Mouse (Mus musculus) kidney, embryonic 15.5 days (tissue): ENCODE data around the gene C2cd4c. TPM values are rescaled to one million over a fixed set of nuclear protein-coding genes. Genes with fewer than 3 reads are reported as not detected.

Experiments
- ATAC-seq: fragments of 200-750 bp; cut with Nextera tagmentation; replicated peaks from 2 replicates; pipeline ENCODE4 v1.8.0; 2017; ENCODE audit warnings: moderate TSS enrichment; ENCODE audit not compliant: low FRiP score
- H3K27ac ChIP-seq: fragments of 300-500 bp; sonication (generic); 2 replicates; pipeline ENCODE4 v1.5.1; 2015; ENCODE audit warnings: mild to moderate bottlenecking, inconsistent platforms
- H3K27me3 ChIP-seq: fragments of 300-500 bp; sonication (generic); 2 replicates; pipeline ENCODE4 v1.6.1; 2015; ENCODE audit warnings: inconsistent platforms
- H3K36me3 ChIP-seq: fragments of 300-500 bp; sonication (generic); 2 replicates; pipeline ENCODE4 v1.6.1; 2015; ENCODE audit warnings: inconsistent platforms
- H3K4me1 ChIP-seq: fragments of 300-500 bp; sonication (generic); 2 replicates; pipeline ENCODE4 v1.6.1; 2015; ENCODE audit warnings: inconsistent platforms
- H3K4me2 ChIP-seq: fragments of 300-500 bp; sonication (generic); 2 replicates; pipeline ENCODE4 v1.6.1; 2015; ENCODE audit warnings: moderate library complexity, mild to moderate bottlenecking, inconsistent platforms
- H3K4me3 ChIP-seq: fragments of 300-500 bp; sonication (generic); replicated peaks from 2 replicates; pipeline ENCODE4 v1.5.1; 2015; ENCODE audit warnings: mild to moderate bottlenecking, inconsistent platforms
- H3K9ac ChIP-seq: fragments of 300-500 bp; sonication (generic); 2 replicates; pipeline ENCODE4 v1.6.1; 2015; ENCODE audit warnings: mild to moderate bottlenecking, inconsistent platforms
- H3K9me3 ChIP-seq: fragments of 300-500 bp; sonication (generic); replicated peaks from 2 replicates; pipeline ENCODE4 v1.6.1; 2016; ENCODE audit warnings: inconsistent platforms
- WGBS: fragments of 180-500 bp; shearing (Covaris S2); methylation state at CpG from one replicate; pipeline ENCODE4 v1.1.7; 2015; ENCODE audit warnings: mixed read lengths; 5-methylcytosine and 5-hydroxymethylcytosine counted together
- polyA plus RNA-seq: library from polyadenylated mRNA; unstranded; fragments of >200 nt; fragmentation: Nextera tagmentation; extraction: Ambion mirVana; gene quantifications from 2 replicates; pipeline ENCODE4 v1.2.1, GENCODE M21; 2015

C2cd4c gene
- polyA plus RNA-seq, 1 experiment from 2014 or later = not detected

DNA sequence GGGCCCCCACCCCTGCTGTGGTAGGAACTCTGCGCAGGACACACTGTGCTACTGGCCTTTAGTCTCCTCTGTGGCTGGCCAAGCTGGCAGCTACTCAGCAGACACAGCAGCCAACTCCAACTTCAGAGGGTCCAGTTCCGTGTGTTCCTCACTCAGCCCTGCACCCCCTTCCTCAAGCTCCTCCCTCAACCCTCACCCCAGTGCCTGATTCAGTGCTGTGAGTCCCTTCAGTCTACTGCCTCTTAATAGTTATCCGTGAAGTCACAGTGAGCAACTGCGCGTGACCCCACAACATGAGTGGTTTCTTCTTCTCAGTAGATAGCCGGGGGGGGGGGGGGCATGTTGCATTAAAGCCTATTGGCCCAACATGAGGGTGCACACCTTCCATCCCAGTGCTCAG is 40.2 kb downstream of the C2cd4c start:
- WGBS = 81% methylated on average over 6 of the region's 6 CpGs
- no peaks in the 10 kb centered on the region for H3K9me3 ChIP-seq
- 0 out of 2 replicates have a peak, but pooled peaks cover 5% of the 10 kb centered on the region for H3K27me3 ChIP-seq
- no peak overlapping the region for H3K4me3 ChIP-seq
- H3K9ac ChIP-seq = no peak overlapping the region
- ATAC-seq = no peak
- no peak overlapping the region for H3K4me2 ChIP-seq
- H3K36me3 ChIP-seq = no peaks in the 10 kb centered on the region
- no peak overlapping the region for H3K27ac ChIP-seq
- no peaks in the 10 kb centered on the region; the same call in 1 of the 2 replicates for H3K4me1 ChIP-seq

GRCm38 (mm10) chr10:79571314-79571713 is 42.5 kb downstream of the C2cd4c start:
- no peak for ATAC-seq
- Histone ChIP-seq H3K4me1 (no peaks in the 10 kb centered on the region; the same call in 1 of the 2 replicates), H3K27ac (no peak overlapping the region), H3K9me3 (no peaks in the 10 kb centered on the region), H3K9ac (no peak overlapping the region), H3K36me3 (no peaks in the 10 kb centered on the region), H3K4me3 (no peak overlapping the region), H3K27me3 (no peaks in the 10 kb centered on the region), H3K4me2 (no peak overlapping the region)
- 95% methylated on average over 2 of the region's 2 CpGs for WGBS

- H3K4me3 ChIP-seq = no peak overlapping the region
- WGBS = 89% methylated on average over 5 of the region's 5 CpGs
- no peaks in the 10 kb centered on the region for H3K4me1 ChIP-seq
- no peak for ATAC-seq
- H3K36me3 ChIP-seq = no peaks in the 10 kb centered on the region
- H3K9me3 ChIP-seq = 0 out of 2 replicates have a peak, but pooled peaks cover 4% of the 10 kb centered on the region
- no peak overlapping the region for H3K27ac ChIP-seq
- no peaks in the 10 kb centered on the region for H3K27me3 ChIP-seq
- H3K9ac ChIP-seq = no peak overlapping the region
- H3K4me2 ChIP-seq = no peak overlapping the region
These were observed 43.9 kb downstream of the C2cd4c start for GRCm38 (mm10) chr10:79569921-79570320.

GRCm38 (mm10) chr10:79559716-79560115 is 54.1 kb downstream of the C2cd4c start:
- peaks cover 6% of the 10 kb centered on the region; the same call in 1 of the 2 replicates for H3K4me1 ChIP-seq
- no peak overlapping the region for H3K27ac ChIP-seq
- whole genome bisulfite sequencing = 93% methylated on average over 2 of the region's 2 CpGs
- no peaks in the 10 kb centered on the region for H3K36me3 ChIP-seq
- ATAC-seq = no peak
- H3K4me2 ChIP-seq = no peak overlapping the region
- H3K4me3 ChIP-seq = no peak overlapping the region
- peaks cover 4% of the 10 kb centered on the region; the same call in 1 of the 2 replicates for H3K9me3 ChIP-seq
- H3K27me3 ChIP-seq = no peaks in the 10 kb centered on the region
- H3K9ac ChIP-seq = no peak overlapping the region

GRCm38 (mm10) chr10:79557496-79557895 is 56.3 kb downstream of the C2cd4c start:
- Histone ChIP-seq H3K36me3 (no peaks in the 10 kb centered on the region), H3K27ac (no peak overlapping the region), H3K4me1 (peaks cover 23% of the 10 kb centered on the region), H3K9ac (no peak overlapping the region), H3K27me3 (no peaks in the 10 kb centered on the region), H3K4me3 (no peak overlapping the region), H3K9me3 (no peaks in the 10 kb centered on the region), H3K4me2 (no peak overlapping the region)
- no peak for ATAC-seq
- 96% methylated on average over 5 of the region's 5 CpGs for WGBS

GRCm38 (mm10) chr10:79556951-79557350 is 56.9 kb downstream of the C2cd4c start:
- Histone ChIP-seq H3K9me3 (no peaks in the 10 kb centered on the region), H3K27me3 (no peaks in the 10 kb centered on the region), H3K36me3 (no peaks in the 10 kb centered on the region), H3K4me2 (no peak overlapping the region), H3K4me1 (peaks cover 28% of the 10 kb centered on the region), H3K9ac (no peak overlapping the region), H3K4me3 (no peak overlapping the region), H3K27ac (no peak overlapping the region)
- no peak for ATAC-seq
- 88% methylated on average over 5 of the region's 5 CpGs for WGBS

Other genes starting within 250 kb of the C2cd4c start
- gene Vmn2r83, start 145.3 kb downstream of the C2cd4c start, polyA plus RNA-seq = not detected in 2 replicates
- 42.0 and 45.7 TPM in 2 replicates for gene Plpp2, start 80.2 kb downstream of the C2cd4c start, polyA plus RNA-seq
- gene Mier2, start 58.8 kb downstream of the C2cd4c start, polyA plus RNA-seq = 48.6 and 53.6 TPM in 2 replicates
- gene Theg, start 26.7 kb downstream of the C2cd4c start, polyA plus RNA-seq = not detected in 2 replicates
- 10.4 and 12.2 TPM in 2 replicates for gene Shc2, start 23.9 kb upstream of the C2cd4c start, polyA plus RNA-seq
- gene Odf3l2, start 31.7 kb upstream of the C2cd4c start, polyA plus RNA-seq = not detected in 2 replicates
- gene Madcam1, start 50.5 kb upstream of the C2cd4c start, polyA plus RNA-seq = 2.7 and 2.8 TPM in 2 replicates
- gene Tpgs1, start 55.3 kb upstream of the C2cd4c start, polyA plus RNA-seq = 71.2 and 81.4 TPM in 2 replicates
- 88.4 and 100 TPM in 2 replicates for gene Cdc34, start 68.2 kb upstream of the C2cd4c start, polyA plus RNA-seq
- gene Gzmm, start 75.0 kb upstream of the C2cd4c start, polyA plus RNA-seq = 0.50 and 0.95 TPM in 2 replicates
- gene Bsg, start 90.5 kb upstream of the C2cd4c start, polyA plus RNA-seq = 913 and 925 TPM in 2 replicates
- gene Hcn2, start 102.6 kb upstream of the C2cd4c start, polyA plus RNA-seq = 0.05 and 0.19 TPM in 2 replicates
- gene Polrmt, start 132.6 kb upstream of the C2cd4c start, polyA plus RNA-seq = 43.7 and 54.4 TPM in 2 replicates
- 0.12 and 0.14 TPM in 2 replicates for gene Fgf22, start 141.1 kb upstream of the C2cd4c start, polyA plus RNA-seq
- 88.5 and 102 TPM in 2 replicates for gene Rnf126, start 152.9 kb upstream of the C2cd4c start, polyA plus RNA-seq
- gene Fstl3, start 163.2 kb upstream of the C2cd4c start, polyA plus RNA-seq = 15.3 and 15.6 TPM in 2 replicates
- gene Prss57, start 176.9 kb upstream of the C2cd4c start, polyA plus RNA-seq = 0.29 TPM in 1 of 2 replicates, not detected in the other
- gene Palm, start 179.5 kb upstream of the C2cd4c start, polyA plus RNA-seq = 144 and 158 TPM in 2 replicates
- gene Misp, start 207.0 kb upstream of the C2cd4c start, polyA plus RNA-seq = 14.9 and 15.2 TPM in 2 replicates
- gene Ptbp1, start 240.4 kb upstream of the C2cd4c start, polyA plus RNA-seq = 398 and 438 TPM in 2 replicates